8 mouse cellular contexts compared by ENCODE assay signal in the genomic region with DNA sequence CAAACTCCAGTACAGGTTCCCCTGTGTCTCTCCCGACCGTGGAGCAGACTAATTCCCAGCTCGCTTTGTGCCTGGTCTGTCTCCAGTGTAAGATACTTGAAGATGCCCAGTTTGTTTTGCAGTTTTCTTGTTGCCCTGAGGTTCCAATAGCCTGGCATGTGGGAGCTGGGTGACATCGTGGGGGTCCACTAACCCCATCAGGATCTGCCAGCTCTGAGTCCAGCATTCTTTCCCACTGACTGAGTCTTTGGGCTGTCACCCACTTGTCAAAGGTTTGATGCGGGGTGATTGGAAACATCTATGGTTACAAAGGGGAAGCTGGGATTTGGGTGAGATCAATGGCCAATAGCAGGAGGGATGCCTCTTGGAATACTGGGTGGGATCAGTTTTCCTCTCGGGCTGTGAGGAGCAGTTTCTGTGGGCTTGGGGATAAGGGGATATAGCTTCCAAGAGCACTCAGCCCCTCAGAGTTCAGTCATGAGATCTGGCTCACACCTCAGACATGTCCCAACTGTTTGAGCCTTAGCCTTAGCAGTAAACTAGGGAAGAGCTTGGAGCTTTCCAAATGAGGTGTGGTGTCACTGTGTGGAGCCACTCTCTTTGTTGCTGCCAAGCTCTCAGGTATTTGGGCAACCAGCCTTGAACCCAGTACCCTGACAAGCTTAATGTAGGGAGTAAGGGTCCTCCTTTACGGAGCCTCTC. TPM values are rescaled to one million over a fixed set of nuclear protein-coding genes. Genes with fewer than 3 reads are reported as not detected.
DNase-seq lines count a peak whose midpoint lies in the region; ATAC-seq lines count a peak whose summit lies in the region.

No protein-coding gene starts in this region.

- DNase-seq in kidney, adult 18-20 months: no peak
- DNase-seq in cerebellum, postnatal 4 days (ENCODE audit: low spot score in 2 of 2): no peak
- no peak for DNase-seq in natural killer cell, adult 2 months (ENCODE audit: low spot score in 2 of 2)

- H3K27me3 ChIP-seq in kidney, embryonic 14.5 days (ENCODE audit: control insufficient read depth, insufficient read depth, low read length): no peaks in the 10 kb centered on the region
- no peaks in the 10 kb centered on the region for H3K27me3 ChIP-seq in embryonic facial prominence, embryonic 12.5 days
- H3K27me3 ChIP-seq in hindbrain, embryonic 12.5 days: no peaks in the 10 kb centered on the region; the same call in 1 of the 2 replicates
- no peaks in the 10 kb centered on the region for H3K27me3 ChIP-seq in midbrain, embryonic 13.5 days

- peak overlapping the region; percentile 82 for H3K27ac ChIP-seq in kidney, embryonic 14.5 days (ENCODE audit: low read depth, low read length)
- peak overlapping the region; percentile 82 for H3K27ac ChIP-seq in embryonic facial prominence, embryonic 12.5 days
- peak overlapping the region; percentile 62; the same call in 1 of the 2 replicates for H3K27ac ChIP-seq in hindbrain, embryonic 12.5 days
- peak overlapping the region; percentile 59; the same call in 1 of the 2 replicates for H3K27ac ChIP-seq in midbrain, embryonic 13.5 days

- peaks cover 48% of the 10 kb centered on the region for H3K4me1 ChIP-seq in kidney, embryonic 14.5 days (ENCODE audit: control insufficient read depth, insufficient read depth, low read length)
- H3K4me1 ChIP-seq in embryonic facial prominence, embryonic 12.5 days: peaks cover 38% of the 10 kb centered on the region
- H3K4me1 ChIP-seq in hindbrain, embryonic 12.5 days: peaks cover 29% of the 10 kb centered on the region
- H3K4me1 ChIP-seq in midbrain, embryonic 13.5 days (replicated peaks): peaks cover 33% of the 10 kb centered on the region

- peaks cover 30% of the 10 kb centered on the region for H3K36me3 ChIP-seq in kidney, embryonic 14.5 days (ENCODE audit: control insufficient read depth, insufficient read depth, low read length)
- H3K36me3 ChIP-seq in embryonic facial prominence, embryonic 12.5 days: peaks cover 32% of the 10 kb centered on the region
- peaks cover 5% of the 10 kb centered on the region; the same call in 1 of the 2 replicates for H3K36me3 ChIP-seq in hindbrain, embryonic 12.5 days
- peaks cover 23% of the 10 kb centered on the region for H3K36me3 ChIP-seq in midbrain, embryonic 13.5 days

- WGBS in kidney, embryonic 14.5 days: 39% methylated on average over 7 of the region's 7 CpGs
- WGBS in embryonic facial prominence, embryonic 12.5 days: 51% methylated on average over 7 of the region's 7 CpGs
- WGBS in hindbrain, embryonic 12.5 days: 63% methylated on average over 7 of the region's 7 CpGs
- 58% methylated on average over 7 of the region's 7 CpGs for WGBS in midbrain, embryonic 13.5 days

- no peak for ATAC-seq in kidney, embryonic 14.5 days (ENCODE audit: low FRiP score, low TSS enrichment)
- no peak for ATAC-seq in embryonic facial prominence, embryonic 12.5 days (ENCODE audit: insufficient number of reproducible peaks, insufficient read depth, low FRiP score, low TSS enrichment)
- ATAC-seq in hindbrain, embryonic 12.5 days (ENCODE audit: low FRiP score): 0 out of 2 replicates have a peak, but pooled peaks have one; percentile 8
- ATAC-seq in midbrain, embryonic 13.5 days: peak; percentile 27; the same call in 1 of the 2 replicates
- ATAC-seq in cerebellum, adult (ENCODE audit: insufficient number of reproducible peaks, low FRiP score, low TSS enrichment): no peak

- H3K4me2 ChIP-seq in kidney, embryonic 14.5 days (replicated peaks; ENCODE audit: low read depth, low read length): peak overlapping the region; percentile 44
- peak overlapping the region; percentile 41; the same call in 1 of the 2 replicates for H3K4me2 ChIP-seq in embryonic facial prominence, embryonic 12.5 days (replicated peaks)
- peak overlapping the region; percentile 41 for H3K4me2 ChIP-seq in hindbrain, embryonic 12.5 days (replicated peaks)
- H3K4me2 ChIP-seq in midbrain, embryonic 13.5 days (replicated peaks): no peak overlapping the region; the same call in 1 of the 2 replicates

- H3K9ac ChIP-seq in kidney, embryonic 14.5 days (ENCODE audit: low read depth, low read length): peak overlapping the region; percentile 44
- no peak overlapping the region for H3K9ac ChIP-seq in embryonic facial prominence, embryonic 12.5 days
- no peak overlapping the region for H3K9ac ChIP-seq in hindbrain, embryonic 12.5 days
- no peak overlapping the region for H3K9ac ChIP-seq in midbrain, embryonic 13.5 days (replicated peaks)

- H3K4me3 ChIP-seq in kidney, embryonic 14.5 days (ENCODE audit: low read length): peak overlapping the region; percentile 14; the same call in 1 of the 2 replicates
- H3K4me3 ChIP-seq in embryonic facial prominence, embryonic 12.5 days: no peak overlapping the region
- H3K4me3 ChIP-seq in hindbrain, embryonic 12.5 days: no peak overlapping the region
- H3K4me3 ChIP-seq in midbrain, embryonic 13.5 days (replicated peaks): no peak overlapping the region

- H3K9me3 ChIP-seq in kidney, embryonic 14.5 days (ENCODE audit: control insufficient read depth, low read length): no peaks in the 10 kb centered on the region
- H3K9me3 ChIP-seq in embryonic facial prominence, embryonic 12.5 days: no peaks in the 10 kb centered on the region
- H3K9me3 ChIP-seq in hindbrain, embryonic 12.5 days (replicated peaks): no peaks in the 10 kb centered on the region
- H3K9me3 ChIP-seq in midbrain, embryonic 13.5 days: no peaks in the 10 kb centered on the region

RNA-seq across cellular contexts. Expression of gene Dnmt3a, which starts 27.4 kb away (rescaled TPM):
- polyA plus RNA-seq in kidney, embryonic 14.5 days (2014; fragmentation: Nextera tagmentation; extraction: Ambion mirVana): 59.9 and 87.9 TPM in 2 replicates
- polyA plus RNA-seq in embryonic facial prominence, embryonic 12.5 days (2016; fragmentation: Nextera tagmentation; extraction: Ambion mirVana): 220 and 229 TPM in 2 replicates
- 166 and 180 TPM in 2 replicates for polyA plus RNA-seq in hindbrain, embryonic 12.5 days (2016; fragmentation: Nextera tagmentation; extraction: Ambion mirVana)
- 111 and 124 TPM in 2 replicates for polyA plus RNA-seq in midbrain, embryonic 13.5 days (2015; fragmentation: Nextera tagmentation; extraction: Ambion mirVana)

Comparison
In these comparisons a context has a peak if more than half of its experiments do, and no peak if none do; other contexts are left out.
1. ATAC-seq: peak in hindbrain, embryonic 12.5 days (single experiment) and midbrain, embryonic 13.5 days (single experiment); none in kidney, embryonic 14.5 days (single experiment), embryonic facial prominence, embryonic 12.5 days (single experiment) and cerebellum, adult (single experiment).
2. Peak in every context shown above with its lines, with median percentiles within 50 percentile points of each other: H3K27ac ChIP-seq.